Comparison of ENCODE assay signal across 1 mouse cellular context in the genomic region with DNA sequence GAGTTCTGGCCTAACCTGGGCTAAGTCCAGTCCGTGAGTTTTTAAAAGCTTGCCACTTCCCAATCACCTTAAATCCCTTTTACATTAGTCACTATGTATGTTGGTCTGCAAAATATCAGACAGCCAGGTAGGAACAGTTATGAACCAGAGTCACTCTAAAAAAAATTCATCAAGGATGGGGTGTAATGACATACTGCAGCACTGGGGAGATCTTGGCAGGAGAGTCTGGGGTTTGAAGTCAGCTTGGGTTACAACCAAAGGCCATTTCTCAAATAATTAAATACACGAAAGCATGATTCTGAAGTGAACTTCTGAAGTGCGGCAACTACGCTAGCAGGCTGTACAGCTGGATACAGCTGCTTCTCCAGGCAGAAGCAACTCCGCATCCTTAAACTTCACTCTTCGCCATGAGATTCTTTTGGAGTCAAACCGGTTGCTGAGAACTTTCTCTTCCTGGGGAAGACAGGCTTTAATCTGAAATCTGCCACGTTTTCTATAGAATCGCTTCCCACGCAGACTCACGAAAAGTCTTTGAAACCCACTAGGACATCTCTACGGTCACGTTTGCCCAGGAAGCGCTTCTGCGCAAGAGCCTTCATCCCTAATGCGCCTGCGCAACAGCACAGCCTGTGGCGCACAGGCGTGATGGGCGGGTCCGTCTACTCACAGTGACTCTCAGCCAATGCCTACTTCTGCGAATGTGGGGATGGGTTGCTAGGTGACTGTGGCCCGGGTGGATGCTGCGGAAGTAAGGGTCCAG.
TF ChIP-seq lines count a peak whose summit lies in the region.

No protein-coding gene starts in this region.

TF ChIP-seq in myocyte, 11 proteins besides CTCF, POLR2A, EP300 and RAD21:
- TF ChIP-seq TCF3 (IDR thresholded peaks at IDR 0.05; ENCODE audit: insufficient read length, low read depth) (no peak), MYOD1 (IDR thresholded peaks at IDR 0.05; ENCODE audit: control insufficient read depth in 1 of 3, insufficient read length in 2 of 3, low read depth in 2 of 3) (no peak), E2F4 (IDR thresholded peaks at IDR 0.05; ENCODE audit: insufficient read depth) (no peak), USF1 (IDR thresholded peaks at IDR 0.05; ENCODE audit: low read depth) (no peak), CEBPB (IDR thresholded peaks at IDR 0.05; ENCODE audit: insufficient read depth, poor library complexity, severe bottlenecking) (no peak), POLR2AphosphoS2 (IDR thresholded peaks at IDR 0.05; ENCODE audit: insufficient read length, low read depth) (no peak), REST (IDR thresholded peaks at IDR 0.05; ENCODE audit: insufficient read depth, insufficient read length) (no peak), SRF (IDR thresholded peaks at IDR 0.05; ENCODE audit: control insufficient read depth, insufficient read length, low read depth) (no peak), MAX (IDR thresholded peaks at IDR 0.05; ENCODE audit: low read depth) (no peak), MYOG (IDR thresholded peaks at IDR 0.05; ENCODE audit: control insufficient read depth in 1 of 3, insufficient read depth in 1 of 3, insufficient read length in 2 of 3, low read depth in 2 of 3) (no peak), TCF12 (IDR thresholded peaks at IDR 0.05; ENCODE audit: insufficient read depth, poor library complexity, severe bottlenecking) (no peak)
